Mouse (Mus musculus) activated CD4-positive, CD25-positive, alpha-beta regulatory T cell (primary cell): ENCODE results near the gene Zbtb18. TPM values are rescaled to one million over a fixed set of nuclear protein-coding genes. Genes with fewer than 3 reads are reported as not detected.

Source experiments
- polyA plus RNA-seq, 2 experiments: library from polyadenylated mRNA; unstranded; fragments of 100-300 nt; shearing (Covaris generic); gene quantifications; one replicate each; pipeline ENCODE4 v1.2.1; 2017

Gene Zbtb18
- 1 to 10 TPM; 4.2 to 6.9 TPM for polyA plus RNA-seq

DNA sequence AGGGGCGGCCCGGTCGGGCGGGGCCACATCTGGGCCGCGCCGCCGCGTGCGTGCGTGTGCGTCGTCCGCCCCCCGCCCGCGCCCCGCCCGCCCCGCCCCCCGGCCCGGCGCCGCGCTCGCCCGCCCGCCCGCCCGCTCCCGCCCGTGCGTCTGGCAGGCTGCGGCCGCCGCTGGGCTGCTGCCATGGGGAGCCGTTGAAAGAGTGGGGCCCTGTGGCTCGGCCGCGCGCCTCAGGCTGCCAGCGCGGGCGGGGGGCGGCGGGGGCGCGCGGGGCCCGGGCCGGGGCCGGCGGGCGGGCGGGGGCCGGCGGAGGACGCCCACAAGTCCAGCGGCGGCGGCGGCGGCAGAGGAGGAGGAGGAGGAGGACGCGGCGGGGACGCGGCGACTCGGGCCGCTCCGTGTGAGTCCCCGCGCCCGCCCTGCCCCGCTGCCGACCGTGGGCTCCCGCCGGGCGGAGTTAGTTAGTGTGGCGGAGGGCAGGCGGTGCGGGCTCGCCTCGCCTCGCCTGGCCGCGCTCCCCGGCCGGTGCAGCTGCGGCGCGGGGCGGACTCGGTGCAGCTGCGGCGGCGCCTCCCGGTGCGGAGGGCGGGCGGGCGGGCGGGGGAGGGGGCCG lies at the start of gene Zbtb18:
Gene Zbtb18, plus strand, starts transcription at position 156 of the 613 bp plus-strand sequence.

Other genes starting within 250 kb of the Zbtb18 start
- gene Akt3, start 184.1 kb upstream of the Zbtb18 start, polyA plus RNA-seq = 1 to 10 TPM; 4.2 to 7.2 TPM